Mouse (Mus musculus): ENCODE measurements around the gene Kmt2b.

The Kmt2b gene

GRCm38 (mm10) chr7:30540572-30540971, 48.0 kb downstream of the Kmt2b start:
- in situ Hi-C loops (cut with MboI, MseI): no loop called here

- in situ Hi-C loops (cut with MboI, MseI): no loop called here
Measured at GRCm38 (mm10) chr7:30534633-30535577, 53.6 kb downstream of the Kmt2b start, which contains the start of gene Arhgap33. TSS of gene Arhgap33 (minus strand) at chr7:30535060.

- in situ Hi-C loops (cut with MboI, MseI): no loop called here
Measured at GRCm38 (mm10) chr7:30533941-30534632, 54.4 kb downstream of the Kmt2b start.

GRCm38 (mm10) chr7:30532931-30533330, 55.6 kb downstream of the Kmt2b start:
- in situ Hi-C loops (cut with MboI, MseI): no loop called here

- in situ Hi-C loops (cut with MboI, MseI): no loop called here
Measured at GRCm38 (mm10) chr7:30531291-30531815, 57.2 kb downstream of the Kmt2b start.

- in situ Hi-C loops (cut with MboI, MseI): no loop called here
Measured at GRCm38 (mm10) chr7:30526981-30527380, 61.5 kb downstream of the Kmt2b start.

- in situ Hi-C loops (cut with MboI, MseI): no loop called here
Measured at GRCm38 (mm10) chr7:30526399-30526798, 62.1 kb downstream of the Kmt2b start.

- in situ Hi-C loops (cut with MboI, MseI): no loop called here
Measured at GRCm38 (mm10) chr7:30525954-30526353, 62.6 kb downstream of the Kmt2b start.

GRCm38 (mm10) chr7:30524487-30524886, 64.0 kb downstream of the Kmt2b start:
- in situ Hi-C loops (cut with MboI, MseI): loop anchor here (25.0 kb wide), 1 partner anchor 1112 kb away; no protein-coding TSS in a partner anchor

GRCm38 (mm10) chr7:30522871-30523270, 65.7 kb downstream of the Kmt2b start:
- in situ Hi-C loops (cut with MboI, MseI): loop anchor here (25.0 kb wide), 1 partner anchor 1111 kb away; no protein-coding TSS in a partner anchor

- in situ Hi-C loops (cut with MboI, MseI): loop anchor here (25.0 kb wide), 1 partner anchor 1109 kb away; no protein-coding TSS in a partner anchor
Measured at GRCm38 (mm10) chr7:30520856-30521255, 67.7 kb downstream of the Kmt2b start.

GRCm38 (mm10) chr7:30520396-30520795, 68.1 kb downstream of the Kmt2b start:
- in situ Hi-C loops (cut with MboI, MseI): loop anchor here (25.0 kb wide), 1 partner anchor 1108 kb away; no protein-coding TSS in a partner anchor

Data from T-helper 2 cell (primary cell).